Mouse (Mus musculus) left cerebral cortex, adult 11 months (tissue): ENCODE measurements at regions not wholly inside any gene's neighbourhood (a gene's known extent, or its start where the extent isn't known, plus 50 kb on each side); places are given as distances from the start of the nearest gene placed in this dataset.
"Not testable (repeated sequence)": the region's sequence is repeated elsewhere in the genome, so short reads cannot be mapped to it uniquely, and the experiment has no call there.

Experiments
- DNase-seq: peaks from one replicate; pipeline ENCODE4 v3.0.0; 2022; ENCODE audit warnings: low spot score

DNA sequence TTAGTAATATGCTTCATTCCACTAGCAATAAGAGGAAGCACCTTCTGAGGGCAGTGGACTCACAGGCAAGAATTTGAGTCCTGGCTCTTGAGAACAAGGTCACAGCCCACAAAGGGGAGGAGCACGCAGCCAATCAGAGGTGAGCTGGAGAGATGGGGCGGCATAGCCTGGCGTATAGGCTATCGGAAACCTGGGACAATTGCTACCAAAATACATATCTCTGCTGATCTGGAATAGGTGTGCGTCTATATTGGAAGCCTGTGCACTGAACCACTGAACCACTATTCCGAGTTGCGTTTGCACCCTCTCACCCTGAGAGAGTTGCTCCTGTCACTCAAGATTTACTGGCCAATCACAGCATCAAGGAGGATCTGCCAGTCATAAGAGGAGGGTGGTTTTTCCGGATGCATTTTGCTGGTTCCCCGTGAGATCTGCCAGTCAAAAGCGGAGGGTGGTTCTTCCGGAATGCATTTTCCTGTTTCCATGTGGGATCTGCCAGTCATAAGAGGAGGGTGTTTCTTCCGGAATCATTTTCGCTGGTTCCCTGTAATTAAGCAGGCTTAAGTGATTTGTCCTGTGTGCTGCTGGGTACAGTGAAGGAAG, 80.1 kb upstream of the Riok2 start:
- DNase-seq: peak; percentile 92

DNA sequence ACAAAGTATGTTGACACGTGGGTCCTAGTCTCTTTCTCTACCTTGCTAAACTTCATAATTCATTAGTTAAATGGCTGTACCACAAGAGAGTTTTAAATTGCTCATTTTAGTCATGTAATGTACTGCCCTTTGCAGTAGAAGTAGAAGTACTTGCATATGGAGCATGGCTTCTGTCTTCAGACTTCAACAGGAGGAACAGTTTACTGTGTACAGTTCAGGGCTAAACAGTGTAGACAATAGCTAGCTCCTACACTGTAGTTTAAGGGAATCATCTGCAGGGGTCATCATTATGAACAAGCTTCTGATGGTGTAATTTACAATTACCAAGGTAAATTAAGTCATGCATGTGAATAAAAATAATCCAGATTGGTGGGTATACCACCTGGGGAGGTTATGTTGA, 79.1 kb upstream of the Riok2 start:
- not testable (repeated sequence) for DNase-seq

- not testable (repeated sequence) for DNase-seq
Observed at GRCm38 (mm10) chr17:17303496-17303895, 70.6 kb upstream of the Riok2 start.
